Mouse (Mus musculus): ENCODE measurements around the gene Lcn4.
A peak's percentile ranks its signal among the peaks of the same experiment; 100 is the strongest.

Gene Lcn4

DNA sequence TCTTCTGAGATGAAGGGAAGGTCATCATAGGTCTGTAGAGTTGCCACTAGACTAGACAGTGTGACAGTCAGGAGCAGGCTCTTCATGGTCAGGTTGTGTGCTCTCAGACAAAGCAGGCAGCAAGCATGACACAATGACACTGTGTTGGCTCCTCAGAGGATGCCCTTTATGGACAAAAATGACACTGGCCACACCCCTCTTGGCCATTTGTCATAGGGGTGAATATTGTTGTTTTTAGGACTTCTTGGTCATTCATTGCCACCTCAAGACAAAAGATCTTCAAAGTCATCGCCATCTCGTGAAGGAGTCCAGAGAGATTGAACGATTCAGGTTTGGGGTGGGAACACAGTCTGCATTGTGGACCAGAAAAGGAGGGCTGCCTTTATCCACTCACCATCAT is at the start of gene Lcn4:
TSS of gene Lcn4 (minus strand) at position 101 of the 400 bp plus-strand sequence.
- DNase-seq (ENCODE audit: low spot score in 2 of 2), result no peak

DNA sequence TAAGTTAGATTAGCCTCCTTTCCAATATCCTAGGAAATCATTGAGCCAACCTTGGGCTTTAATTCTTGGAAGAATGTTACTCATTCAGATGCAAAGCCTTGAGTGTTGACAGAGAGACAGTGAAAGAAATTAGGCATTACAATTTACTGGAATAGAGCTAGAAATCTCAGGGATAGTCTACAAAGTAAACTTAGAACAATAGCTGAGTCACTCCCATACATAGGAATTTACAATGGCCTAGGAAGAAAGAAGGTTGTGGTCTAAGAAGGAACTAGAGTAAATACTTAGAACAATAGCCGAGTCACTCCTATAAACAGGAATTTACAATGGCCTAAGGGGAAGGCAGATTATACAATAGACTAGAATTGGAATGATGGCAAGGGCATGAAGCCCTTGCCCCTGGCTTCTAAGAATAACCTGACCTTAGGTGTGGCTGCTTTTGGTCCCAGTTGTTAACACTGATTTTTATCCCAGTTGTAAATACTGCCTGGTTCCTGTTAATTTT is 15.1 kb upstream of the Lcn4 start:
- DNase-seq (ENCODE audit: low spot score in 2 of 2), result no peak

GRCm38 (mm10) chr2:26668746-26669145 is 2.3 kb downstream of the Lcn4 start:
- DNase-seq (ENCODE audit: low spot score in 2 of 2), result no peak

- DNase-seq (ENCODE audit: low spot score in 2 of 2), result peak in 1 of 2 experiments; percentile 67
These were observed 7.5 kb downstream of the Lcn4 start for GRCm38 (mm10) chr2:26663551-26663950.

GRCm38 (mm10) chr2:26663112-26663511 is 8.0 kb downstream of the Lcn4 start:
- DNase-seq (ENCODE audit: low spot score in 2 of 2), result no peak

- DNase-seq (ENCODE audit: low spot score in 2 of 2), result no peak
These were observed 8.6 kb downstream of the Lcn4 start for GRCm38 (mm10) chr2:26662509-26662882.

GRCm38 (mm10) chr2:26661768-26662508 is 9.1 kb downstream of the Lcn4 start:
- DNase-seq (ENCODE audit: low spot score in 2 of 2), result no peak

DNA sequence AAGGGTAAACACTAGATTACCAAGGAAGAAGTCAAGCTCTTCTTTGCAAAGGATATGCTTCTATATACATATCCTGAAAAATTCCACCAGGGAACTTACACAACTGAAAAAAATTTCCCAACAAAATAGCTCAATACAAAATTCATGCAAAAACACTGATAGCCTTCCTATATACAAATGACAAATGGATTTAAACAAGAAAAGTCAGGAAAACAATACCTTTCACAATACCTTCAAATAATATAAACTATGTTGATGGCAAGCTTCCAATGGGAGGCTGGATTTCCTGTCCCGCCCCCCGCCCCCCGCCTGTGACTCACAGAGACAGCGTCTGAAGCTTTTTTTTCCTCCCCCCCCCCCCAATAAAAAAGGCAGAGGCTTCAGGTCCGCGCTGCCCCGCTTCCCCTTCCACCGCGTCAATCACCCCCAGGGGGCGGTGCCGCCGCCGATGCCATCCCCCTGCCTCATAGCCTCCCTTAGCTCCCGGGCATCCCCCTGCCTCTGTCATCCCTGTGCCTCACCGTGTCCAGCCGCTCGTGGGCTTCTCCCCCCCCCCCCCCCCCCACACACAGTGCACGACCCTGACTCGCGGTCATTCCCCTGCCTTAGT is 9.8 kb downstream of the Lcn4 start:
- DNase-seq (ENCODE audit: low spot score in 2 of 2), result no peak

- DNase-seq (ENCODE audit: low spot score in 2 of 2), result no peak
These were observed 13.7 kb downstream of the Lcn4 start for GRCm38 (mm10) chr2:26657426-26657825.

GRCm38 (mm10) chr2:26654687-26655086 is 16.4 kb downstream of the Lcn4 start:
- DNase-seq (ENCODE audit: low spot score in 2 of 2), result no peak

- DNase-seq (ENCODE audit: low spot score in 2 of 2), result peak; percentile 71 to 73
These were observed 24.3 kb downstream of the Lcn4 start for GRCm38 (mm10) chr2:26646643-26647293.

DNA sequence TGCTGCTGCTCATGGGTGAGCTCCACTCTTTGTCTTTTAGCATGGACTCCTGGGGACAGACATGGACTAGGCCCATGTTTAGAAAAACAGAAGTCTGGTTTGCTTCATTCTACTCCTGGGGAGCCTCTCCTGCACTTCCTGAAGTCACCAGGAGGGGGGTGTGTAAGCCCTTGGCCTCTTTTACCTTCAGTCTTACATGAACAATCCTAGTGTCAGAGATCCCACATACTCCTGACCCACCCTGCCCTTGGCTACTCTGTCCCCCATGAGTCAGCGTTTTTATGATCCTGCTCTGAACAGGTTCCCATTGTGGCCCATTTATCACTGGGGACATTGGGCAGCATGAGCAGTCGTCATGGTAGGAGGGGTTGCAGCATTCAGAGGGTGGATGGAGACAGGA is 27.1 kb downstream of the Lcn4 start:
- no peak for DNase-seq (ENCODE audit: low spot score in 2 of 2)

- DNase-seq (ENCODE audit: low spot score in 2 of 2), result no peak
These were observed 30.0 kb downstream of the Lcn4 start for GRCm38 (mm10) chr2:26641006-26641647.

- peak; percentile 94 to 99 for DNase-seq (ENCODE audit: low spot score in 2 of 2)
These were observed 30.9 kb downstream of the Lcn4 start for GRCm38 (mm10) chr2:26639838-26640830.

GRCm38 (mm10) chr2:26639083-26639482 is 32.0 kb downstream of the Lcn4 start:
- DNase-seq (ENCODE audit: low spot score in 2 of 2), result no peak

DNA sequence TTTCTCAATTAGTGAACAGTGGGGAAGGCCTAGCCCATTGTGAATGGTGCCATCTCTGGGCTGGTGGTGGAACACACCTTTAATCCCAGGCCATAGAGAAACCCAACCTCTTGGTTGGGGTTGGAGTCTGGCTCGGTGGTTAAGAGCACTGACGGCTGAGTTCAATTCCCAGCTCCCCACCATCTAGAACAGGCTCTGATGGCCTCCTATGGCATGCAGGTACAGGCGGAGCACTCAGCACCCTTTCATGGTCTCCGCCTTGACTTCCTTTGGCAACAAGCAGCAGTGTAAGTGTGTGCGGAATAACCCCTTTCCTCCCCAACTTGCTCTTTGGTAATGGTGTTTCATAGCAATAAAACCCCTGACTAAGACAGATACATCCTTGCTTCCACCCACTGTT is 32.5 kb downstream of the Lcn4 start:
- no peak for DNase-seq (ENCODE audit: low spot score in 2 of 2)

- no peak for DNase-seq (ENCODE audit: low spot score in 2 of 2)
These were observed 33.0 kb downstream of the Lcn4 start for GRCm38 (mm10) chr2:26638039-26638438.

GRCm38 (mm10) chr2:26637316-26637932 is 33.7 kb downstream of the Lcn4 start:
- DNase-seq (ENCODE audit: low spot score in 2 of 2), result no peak

GRCm38 (mm10) chr2:26636325-26636635 is 34.8 kb downstream of the Lcn4 start:
- DNase-seq (ENCODE audit: low spot score in 2 of 2), result no peak

DNA sequence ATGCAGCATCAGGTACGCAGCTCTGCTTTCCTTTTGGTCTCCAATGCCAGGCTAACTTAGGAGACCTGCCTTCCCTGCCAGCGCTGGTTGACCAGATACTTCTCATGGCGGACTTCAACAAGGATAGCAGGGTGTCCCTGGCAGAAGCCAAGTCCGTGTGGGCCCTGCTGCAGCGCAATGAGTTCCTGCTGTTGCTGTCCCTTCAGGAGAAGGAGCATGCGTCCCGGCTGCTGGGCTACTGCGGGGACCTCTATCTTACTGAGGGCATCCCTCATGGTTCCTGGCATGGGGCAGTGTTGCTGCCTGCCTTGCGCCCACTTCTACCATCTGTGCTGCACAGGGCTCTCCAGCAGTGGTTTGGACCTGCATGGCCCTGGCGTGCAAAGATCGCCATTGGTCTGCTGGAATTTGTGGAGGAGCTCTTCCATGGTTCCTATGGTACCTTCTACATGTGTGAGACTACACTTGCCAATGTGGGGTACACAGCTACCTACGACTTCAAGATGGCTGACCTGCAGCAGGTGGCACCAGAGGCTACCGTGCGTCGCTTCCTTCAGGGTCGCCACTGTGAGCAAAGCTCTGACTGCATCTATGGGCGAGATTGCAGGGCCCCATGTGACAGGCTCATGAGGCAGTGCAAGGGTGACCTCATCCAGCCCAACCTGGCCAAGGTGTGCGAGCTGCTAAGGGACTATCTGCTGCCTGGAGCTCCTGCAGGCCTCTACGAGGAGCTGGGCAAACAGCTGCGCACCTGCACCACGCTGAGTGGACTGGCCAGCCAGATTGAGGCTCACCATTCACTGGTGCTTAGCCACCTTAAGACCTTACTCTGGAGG is 35.4 kb downstream of the Lcn4 start:
- DNase-seq (ENCODE audit: low spot score in 2 of 2), result no peak

Measured in urinary bladder, postnatal 4 days (tissue).